Mouse (Mus musculus) hindbrain, embryonic 11.5 days (tissue): ENCODE data around the gene Arhgef12. TPM values are rescaled to one million over a fixed set of nuclear protein-coding genes. Genes with fewer than 3 reads are reported as not detected.

Experiments
- ATAC-seq: fragments of 200-750 bp; cut with Nextera tagmentation; 2 replicates; pipeline ENCODE4 v1.8.0; 2017; ENCODE audit warnings: mild to moderate bottlenecking, moderate TSS enrichment, moderate library complexity; ENCODE audit not compliant: low FRiP score
- DNase-seq: peaks from one replicate; pipeline ENCODE4 v3.0.0-alpha.2; 2015; ENCODE audit warnings: low spot score
- H3K27ac ChIP-seq: fragments of 300-500 bp; sonication (generic); 2 replicates; pipeline ENCODE4 v1.5.1; 2014; ENCODE audit warnings: mild to moderate bottlenecking, low read depth, low read length
- H3K27me3 ChIP-seq: fragments of 300-500 bp; sonication (generic); 2 replicates; pipeline ENCODE4 v1.6.1; 2014; ENCODE audit warnings: mild to moderate bottlenecking, low read length, moderate library complexity, mixed read lengths; ENCODE audit not compliant: control insufficient read depth, insufficient read depth
- H3K36me3 ChIP-seq: fragments of 300-500 bp; sonication (generic); 2 replicates; pipeline ENCODE4 v1.6.1; 2014; ENCODE audit warnings: mild to moderate bottlenecking, low read length, moderate library complexity, mixed read lengths; ENCODE audit not compliant: control insufficient read depth, insufficient read depth
- H3K4me1 ChIP-seq: fragments of 300-500 bp; sonication (generic); replicated peaks from 2 replicates; pipeline ENCODE4 v1.6.1; 2014; ENCODE audit warnings: low read length, mixed read lengths; ENCODE audit not compliant: control insufficient read depth, insufficient read depth
- H3K4me2 ChIP-seq: fragments of 300-500 bp; sonication (generic); replicated peaks from 2 replicates; pipeline ENCODE4 v1.6.1; 2014; ENCODE audit warnings: mild to moderate bottlenecking, low read depth, low read length
- H3K4me3 ChIP-seq: fragments of 300-500 bp; sonication (generic); 2 replicates; pipeline ENCODE4 v1.5.1; 2014; ENCODE audit warnings: low read depth, low read length
- H3K9ac ChIP-seq: fragments of 300-500 bp; sonication (generic); 2 replicates; pipeline ENCODE4 v1.6.1; 2014; ENCODE audit warnings: low read depth, low read length
- H3K9me3 ChIP-seq: fragments of 300-500 bp; sonication (generic); 2 replicates; pipeline ENCODE4 v1.6.1; 2016; ENCODE audit warnings: low read length; ENCODE audit not compliant: control insufficient read depth
- WGBS: fragments of 180-500 bp; shearing (Covaris S2); extraction: QIAGEN DNeasy Blood & Tissue Kit; methylation state at CpG from one replicate; pipeline ENCODE4 v1.1.7; 2014; 5-methylcytosine and 5-hydroxymethylcytosine counted together
- polyA plus RNA-seq: library from polyadenylated mRNA; unstranded; fragments of >200 nt; fragmentation: Nextera tagmentation; extraction: Ambion mirVana; gene quantifications from 2 replicates; pipeline ENCODE4 v1.2.1, GENCODE M21; 2014

Arhgef12 gene
- polyA plus RNA-seq, 1 experiment from 2014 or later = 22.5 TPM

GRCm38 (mm10) chr9:43044481-43044880, 62.6 kb downstream of the Arhgef12 start:
- Histone ChIP-seq H3K4me1 (no peaks in the 10 kb centered on the region), H3K9ac (no peak overlapping the region), H3K4me3 (no peak overlapping the region), H3K9me3 (no peaks in the 10 kb centered on the region), H3K27ac (no peak overlapping the region), H3K27me3 (no peaks in the 10 kb centered on the region), H3K36me3 (no peaks in the 10 kb centered on the region), H3K4me2 (no peak overlapping the region)
- no peak for DNase-seq
- ATAC-seq = no peak

DNA sequence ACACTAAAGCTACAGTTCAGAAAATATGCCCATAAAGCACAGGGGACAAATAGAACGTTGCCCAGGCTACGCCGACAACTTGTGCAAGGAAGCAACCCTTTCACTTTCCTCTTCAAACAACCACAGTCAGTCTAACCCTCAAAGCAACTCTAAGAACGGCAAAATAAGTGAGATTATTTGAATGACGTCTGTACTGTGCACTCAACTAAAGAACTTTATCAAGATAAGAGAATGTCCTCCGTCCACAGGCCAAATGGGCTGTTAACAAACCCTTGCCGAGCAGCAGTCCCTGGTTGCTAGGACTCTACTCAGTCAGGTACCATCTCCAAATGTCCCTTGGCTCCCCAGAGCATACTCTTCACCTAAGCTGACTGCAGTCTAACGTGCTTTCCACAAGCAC, 68.6 kb downstream of the Arhgef12 start:
- WGBS = 88% methylated on average over 8 of the region's 8 CpGs
- Histone ChIP-seq H3K4me3 (no peak overlapping the region), H3K9ac (no peak overlapping the region), H3K36me3 (no peaks in the 10 kb centered on the region), H3K27me3 (no peaks in the 10 kb centered on the region), H3K4me2 (no peak overlapping the region), H3K9me3 (no peaks in the 10 kb centered on the region), H3K27ac (no peak overlapping the region), H3K4me1 (no peaks in the 10 kb centered on the region)
- ATAC-seq (no peak), DNase-seq (no peak)

GRCm38 (mm10) chr9:43035208-43035607, 71.8 kb downstream of the Arhgef12 start:
- no peak for DNase-seq
- H3K27me3 ChIP-seq = no peaks in the 10 kb centered on the region
- H3K4me2 ChIP-seq = no peak overlapping the region
- no peak overlapping the region for H3K27ac ChIP-seq
- 86% methylated on average over 4 of the region's 4 CpGs for WGBS
- no peak overlapping the region for H3K9ac ChIP-seq
- ATAC-seq = no peak
- H3K4me3 ChIP-seq = no peak overlapping the region
- no peaks in the 10 kb centered on the region for H3K4me1 ChIP-seq
- no peaks in the 10 kb centered on the region for H3K9me3 ChIP-seq
- H3K36me3 ChIP-seq = no peaks in the 10 kb centered on the region

GRCm38 (mm10) chr9:43034273-43034672, 72.8 kb downstream of the Arhgef12 start:
- Histone ChIP-seq H3K36me3 (no peaks in the 10 kb centered on the region), H3K9ac (no peak overlapping the region), H3K27ac (no peak overlapping the region), H3K4me3 (no peak overlapping the region), H3K4me2 (no peak overlapping the region), H3K27me3 (no peaks in the 10 kb centered on the region), H3K9me3 (no peaks in the 10 kb centered on the region), H3K4me1 (no peaks in the 10 kb centered on the region)
- no peak for ATAC-seq
- no peak for DNase-seq

- H3K36me3 ChIP-seq = no peaks in the 10 kb centered on the region
- no peaks in the 10 kb centered on the region for H3K4me1 ChIP-seq
- H3K4me2 ChIP-seq = no peak overlapping the region
- no peaks in the 10 kb centered on the region for H3K27me3 ChIP-seq
- H3K27ac ChIP-seq = no peak overlapping the region
- ATAC-seq = no peak
- H3K9me3 ChIP-seq = no peaks in the 10 kb centered on the region
- no peak overlapping the region for H3K9ac ChIP-seq
- H3K4me3 ChIP-seq = no peak overlapping the region
- 85% methylated on average over 5 of the region's 5 CpGs for WGBS
- no peak for DNase-seq
Observed at GRCm38 (mm10) chr9:43027757-43028156, 79.3 kb downstream of the Arhgef12 start.

DNA sequence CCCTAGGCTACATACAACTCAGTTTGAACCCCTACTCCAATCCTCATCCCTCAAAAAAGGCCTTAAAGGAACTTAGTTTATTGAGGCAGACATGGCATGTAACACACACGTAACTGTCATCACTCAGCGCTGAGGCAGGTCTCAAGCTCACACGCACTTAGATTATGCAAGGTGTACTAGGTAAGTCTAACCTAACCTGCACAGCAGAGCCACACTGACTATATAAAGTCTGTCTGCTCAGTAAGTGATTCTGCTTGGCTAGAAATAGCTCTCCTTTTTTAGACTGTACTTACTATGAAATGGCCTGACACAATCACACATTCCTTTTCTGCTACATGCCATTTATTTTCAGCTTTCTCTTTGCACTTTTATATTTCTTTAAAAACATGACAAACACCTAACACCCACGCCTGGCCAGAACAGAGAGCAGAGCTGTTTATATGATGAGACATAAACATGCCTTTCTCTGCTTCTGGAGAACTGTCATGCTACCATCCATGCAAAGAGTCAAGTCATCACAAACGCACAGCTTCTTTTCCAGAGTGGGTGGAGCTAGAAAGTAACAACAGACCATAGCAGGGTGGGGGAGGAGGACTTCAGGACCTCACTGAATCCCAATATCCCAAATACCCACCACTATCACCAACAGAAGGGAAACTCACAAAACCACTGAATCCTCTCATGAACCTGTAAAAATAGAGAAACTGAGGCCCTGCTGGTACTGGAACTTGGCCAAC, 85.4 kb downstream of the Arhgef12 start:
- Histone ChIP-seq H3K27ac (no peak overlapping the region), H3K27me3 (no peaks in the 10 kb centered on the region), H3K4me2 (no peak overlapping the region), H3K4me3 (no peak overlapping the region), H3K36me3 (no peaks in the 10 kb centered on the region), H3K9me3 (no peaks in the 10 kb centered on the region), H3K4me1 (no peaks in the 10 kb centered on the region), H3K9ac (no peak overlapping the region)
- 84% methylated on average over 5 of the region's 5 CpGs for WGBS
- no peak for DNase-seq
- ATAC-seq = no peak

- H3K9me3 ChIP-seq = no peaks in the 10 kb centered on the region
- no peak overlapping the region for H3K9ac ChIP-seq
- WGBS = 93% methylated on average over 9 of the region's 9 CpGs
- H3K27me3 ChIP-seq = no peaks in the 10 kb centered on the region
- DNase-seq (no peak), ATAC-seq (no peak)
- H3K27ac ChIP-seq = no peak overlapping the region
- no peak overlapping the region for H3K4me3 ChIP-seq
- no peaks in the 10 kb centered on the region for H3K36me3 ChIP-seq
- H3K4me1 ChIP-seq = no peaks in the 10 kb centered on the region
- H3K4me2 ChIP-seq = no peak overlapping the region
Observed at GRCm38 (mm10) chr9:43019656-43020055, 87.4 kb downstream of the Arhgef12 start.

- no peak overlapping the region for H3K9ac ChIP-seq
- no peaks in the 10 kb centered on the region for H3K4me1 ChIP-seq
- H3K27ac ChIP-seq = no peak overlapping the region
- H3K27me3 ChIP-seq = no peaks in the 10 kb centered on the region
- 91% methylated on average over 5 of the region's 5 CpGs for WGBS
- H3K4me3 ChIP-seq = no peak overlapping the region
- ATAC-seq = no peak
- no peak overlapping the region for H3K4me2 ChIP-seq
- no peaks in the 10 kb centered on the region for H3K36me3 ChIP-seq
- H3K9me3 ChIP-seq = no peaks in the 10 kb centered on the region
- DNase-seq = no peak
Observed at GRCm38 (mm10) chr9:43015786-43016185, 91.3 kb downstream of the Arhgef12 start.

DNA sequence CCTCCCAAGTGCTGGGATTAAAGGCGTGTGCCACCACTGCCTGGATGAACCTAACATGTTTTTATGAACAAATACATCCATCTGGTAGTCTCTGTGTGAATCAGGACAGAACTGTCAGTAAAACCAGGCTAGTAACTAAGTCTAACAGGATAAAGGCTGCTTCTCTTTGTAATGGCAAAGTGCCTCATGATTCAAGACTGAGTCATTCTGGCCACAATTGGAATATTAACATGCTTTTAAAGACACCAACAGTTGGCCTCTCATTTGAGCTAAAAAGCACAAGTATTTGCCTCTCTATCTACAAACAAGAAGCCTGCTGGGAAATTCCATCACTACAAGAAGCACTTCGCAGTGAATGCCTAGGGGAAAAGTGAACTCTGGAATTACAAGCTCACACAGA, 91.7 kb downstream of the Arhgef12 start:
- Histone ChIP-seq H3K27me3 (no peaks in the 10 kb centered on the region), H3K4me2 (no peak overlapping the region), H3K4me1 (no peaks in the 10 kb centered on the region), H3K36me3 (no peaks in the 10 kb centered on the region), H3K27ac (no peak overlapping the region), H3K9ac (no peak overlapping the region), H3K4me3 (no peak overlapping the region), H3K9me3 (no peaks in the 10 kb centered on the region)
- DNase-seq (no peak), ATAC-seq (no peak)
- WGBS = 86% methylated on average over 2 of the region's 2 CpGs
